Comparison of ENCODE assay signal across 16 mouse cellular contexts in the genomic region with DNA sequence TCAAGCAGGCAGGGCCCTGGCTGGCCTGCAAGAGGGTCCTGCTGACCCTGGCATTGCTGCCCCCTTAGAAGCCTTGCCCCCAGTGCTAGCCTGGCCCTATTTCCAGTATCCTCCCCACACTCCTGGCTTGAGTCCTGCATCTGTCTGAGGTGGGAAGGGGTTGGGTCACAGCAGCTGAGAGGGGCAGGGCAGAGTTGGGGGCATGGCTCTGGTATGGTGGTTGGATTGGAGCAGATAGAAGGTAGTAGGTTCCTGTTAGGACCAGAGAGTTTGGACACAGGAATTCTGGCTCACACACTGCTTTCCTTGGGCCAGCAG. TPM values are rescaled to one million over a fixed set of nuclear protein-coding genes. Genes with fewer than 3 reads are reported as not detected.
DNase-seq lines count a peak whose midpoint lies in the region; ATAC-seq lines count a peak whose summit lies in the region.
"Had no signal": no experiment of that assay in that cellular context is flagged by ENCODE, and none has a peak within 500 bp of the region (broad histone marks: within the 10 kb centered on the region; RNA-seq: fewer than 3 reads in every experiment).

No protein-coding gene starts in this region.

- peak overlapping the region; percentile 73 for H3K4me2 ChIP-seq in heart, embryonic 14.5 days (ENCODE audit: low read length)
- H3K4me2 ChIP-seq in limb, embryonic 12.5 days = no peak overlapping the region
- H3K4me2 ChIP-seq: neural tube, embryonic 12.5 days had no signal

- no peaks in the 10 kb centered on the region for H3K27me3 ChIP-seq in embryonic facial prominence, embryonic 10.5 days (replicated peaks; ENCODE audit: low read depth, poor library complexity, severe bottlenecking)
- 0 out of 2 replicates have a peak, but pooled peaks cover 3% of the 10 kb centered on the region for H3K27me3 ChIP-seq in heart, embryonic 14.5 days (ENCODE audit: control insufficient read depth, insufficient read depth, low read length)
- no peaks in the 10 kb centered on the region for H3K27me3 ChIP-seq in limb, embryonic 12.5 days
- H3K27me3 ChIP-seq: neural tube, embryonic 12.5 days had no signal

- H3K27ac ChIP-seq in embryonic facial prominence, embryonic 10.5 days (replicated peaks) = peak overlapping the region; percentile 75
- peak overlapping the region; percentile 99 to 100 for H3K27ac ChIP-seq in heart, embryonic 14.5 days (replicated peaks in 1 of 2; ENCODE audit: control insufficient read depth in 1 of 2, insufficient read depth in 1 of 2, low read depth in 2 of 2, low read length in 2 of 2)
- H3K27ac ChIP-seq in limb, embryonic 12.5 days = no peak overlapping the region
- H3K27ac ChIP-seq: neural tube, embryonic 12.5 days had no signal

- H3K36me3 ChIP-seq in embryonic facial prominence, embryonic 10.5 days (replicated peaks) = no peaks in the 10 kb centered on the region
- peaks cover 36% of the 10 kb centered on the region for H3K36me3 ChIP-seq in heart, embryonic 14.5 days (ENCODE audit: control insufficient read depth, insufficient read depth, low read length)
- no peaks in the 10 kb centered on the region for H3K36me3 ChIP-seq in limb, embryonic 12.5 days
- H3K36me3 ChIP-seq: G1E; neural tube, embryonic 12.5 days had no signal

- no peak overlapping the region for H3K4me3 ChIP-seq in embryonic facial prominence, embryonic 10.5 days
- peak overlapping the region; percentile 45 to 66 for H3K4me3 ChIP-seq in heart, embryonic 14.5 days (ENCODE audit: control insufficient read depth in 1 of 2, insufficient read depth in 1 of 2, low read depth in 1 of 2, low read length in 2 of 2)
- no peak overlapping the region for H3K4me3 ChIP-seq in limb, embryonic 12.5 days (replicated peaks)
- H3K4me3 ChIP-seq: neural tube, embryonic 12.5 days had no signal

- no peaks in the 10 kb centered on the region for H3K9me3 ChIP-seq in embryonic facial prominence, embryonic 10.5 days
- no peaks in the 10 kb centered on the region for H3K9me3 ChIP-seq in heart, embryonic 14.5 days (ENCODE audit: control insufficient read depth, low read length)
- H3K9me3 ChIP-seq in limb, embryonic 12.5 days = no peaks in the 10 kb centered on the region
- H3K9me3 ChIP-seq: G1E; neural tube, embryonic 12.5 days had no signal

- peaks cover 54% of the 10 kb centered on the region for H3K4me1 ChIP-seq in embryonic facial prominence, embryonic 10.5 days
- H3K4me1 ChIP-seq in heart, embryonic 14.5 days (ENCODE audit: control insufficient read depth in 2 of 2, insufficient read depth in 2 of 2, low read length in 2 of 2) = peaks cover 29 to 32% of the 10 kb centered on the region in 2 experiments
- peaks cover 18% of the 10 kb centered on the region for H3K4me1 ChIP-seq in limb, embryonic 12.5 days (replicated peaks)

- H3K9ac ChIP-seq in heart, embryonic 14.5 days (ENCODE audit: low read length) = peak overlapping the region; percentile 100
- H3K9ac ChIP-seq in limb, embryonic 12.5 days (replicated peaks) = no peak overlapping the region
- H3K9ac ChIP-seq: neural tube, embryonic 12.5 days had no signal

- peak; percentile 40 for ATAC-seq in heart, embryonic 14.5 days (ENCODE audit: insufficient number of reproducible peaks, insufficient read depth, low FRiP score, low read depth)
- peak; percentile 22; the same call in 1 of the 2 replicates for ATAC-seq in limb, embryonic 12.5 days (ENCODE audit: insufficient number of reproducible peaks, insufficient read depth, low FRiP score, low TSS enrichment, low read depth)

- DNase-seq in embryo, embryonic 9.5 days (ENCODE audit: extremely low spot score) = peak; percentile 12
- no peak for DNase-seq in embryo, embryonic 11 days
- DNase-seq in embryonic facial prominence, embryonic 10.5 days (ENCODE audit: low spot score) = no peak
- DNase-seq in spleen, adult 12 weeks (ENCODE audit: low spot score) = no peak
- no peak for DNase-seq in left cerebral cortex, adult 9 months (ENCODE audit: low spot score in 2 of 2)
- no peak for DNase-seq in layer of hippocampus, postnatal 14 days (ENCODE audit: low spot score in 2 of 2)
- DNase-seq: adrenal gland, adult 2 months; kidney, postnatal 4 days; lung, postnatal 4 days; thymus, postnatal 14 days had no signal

RNA-seq across cellular contexts. Expression of a gene that starts 0.4 kb away (rescaled TPM):
- polyA plus RNA-seq in embryonic facial prominence, embryonic 10.5 days (2016; fragmentation: Nextera tagmentation; extraction: Ambion mirVana) = 1.9 and 8.4 TPM in 2 replicates
- polyA plus RNA-seq in heart, embryonic 14.5 days (2014; fragmentation: Nextera tagmentation; extraction: Ambion mirVana) = 5,319 and 5,796 TPM in 2 replicates
- 9.3 and 10.5 TPM in 2 replicates for polyA plus RNA-seq in limb, embryonic 12.5 days (2016; fragmentation: Nextera tagmentation; extraction: Ambion mirVana)
- total RNA-seq in layer of hippocampus, postnatal 14 days (2021) = 1 to 10 TPM; 4.0 to 5.4 TPM
- total RNA-seq: adrenal gland, adult 2 months had no signal
- polyA plus RNA-seq: adrenal gland, adult 2 months; spleen, adult 2 months had no signal

RNA-seq across cellular contexts. Expression of a gene that starts 18.1 kb away (rescaled TPM):
- not detected in 2 replicates for polyA plus RNA-seq in embryonic facial prominence, embryonic 10.5 days (2016; fragmentation: Nextera tagmentation; extraction: Ambion mirVana)
- polyA plus RNA-seq in heart, embryonic 14.5 days (2014; fragmentation: Nextera tagmentation; extraction: Ambion mirVana) = not detected in 2 replicates
- not detected in 2 replicates for polyA plus RNA-seq in limb, embryonic 12.5 days (2016; fragmentation: Nextera tagmentation; extraction: Ambion mirVana)
- total RNA-seq in layer of hippocampus, postnatal 14 days (2021) = not detected
- total RNA-seq: adrenal gland, adult 2 months; G1E had no signal
- polyA plus RNA-seq: adrenal gland, adult 2 months; G1E; limb, embryonic 14.5 days; neural tube, embryonic 12.5 days; spleen, adult 2 months had no signal

RNA-seq across cellular contexts. Expression of a gene that starts 20.4 kb away (rescaled TPM):
- 91.1 and 94.2 TPM in 2 replicates for polyA plus RNA-seq in embryonic facial prominence, embryonic 10.5 days (2016; fragmentation: Nextera tagmentation; extraction: Ambion mirVana)
- 53.8 and 54.9 TPM in 2 replicates for polyA plus RNA-seq in heart, embryonic 14.5 days (2014; fragmentation: Nextera tagmentation; extraction: Ambion mirVana)
- polyA plus RNA-seq in limb, embryonic 12.5 days (2016; fragmentation: Nextera tagmentation; extraction: Ambion mirVana) = 84.3 and 85.3 TPM in 2 replicates
- total RNA-seq in layer of hippocampus, postnatal 14 days (2021) = 10 to 100 TPM; 28.6 to 33.5 TPM

RNA-seq across cellular contexts. Expression of a gene that starts 28.1 kb away (rescaled TPM):
- polyA plus RNA-seq in embryonic facial prominence, embryonic 10.5 days (2016; fragmentation: Nextera tagmentation; extraction: Ambion mirVana) = 0.26 and 2.0 TPM in 2 replicates
- 2,542 and 2,728 TPM in 2 replicates for polyA plus RNA-seq in heart, embryonic 14.5 days (2014; fragmentation: Nextera tagmentation; extraction: Ambion mirVana)
- 1.8 and 3.3 TPM in 2 replicates for polyA plus RNA-seq in limb, embryonic 12.5 days (2016; fragmentation: Nextera tagmentation; extraction: Ambion mirVana)
- 1 to 10 TPM; 2.0 to 2.8 TPM for total RNA-seq in layer of hippocampus, postnatal 14 days (2021)
- total RNA-seq: adrenal gland, adult 2 months had no signal
- polyA plus RNA-seq: adrenal gland, adult 2 months had no signal

RNA-seq across cellular contexts. Expression of a gene that starts 58.8 kb away (rescaled TPM):
- 2.2 and 2.7 TPM in 2 replicates for polyA plus RNA-seq in embryonic facial prominence, embryonic 10.5 days (2016; fragmentation: Nextera tagmentation; extraction: Ambion mirVana)
- 0.58 and 0.72 TPM in 2 replicates for polyA plus RNA-seq in heart, embryonic 14.5 days (2014; fragmentation: Nextera tagmentation; extraction: Ambion mirVana)
- 5.5 and 8.4 TPM in 2 replicates for polyA plus RNA-seq in limb, embryonic 12.5 days (2016; fragmentation: Nextera tagmentation; extraction: Ambion mirVana)
- total RNA-seq in layer of hippocampus, postnatal 14 days (2021) = 10 to 100 TPM; 57.9 to 58.0 TPM
- total RNA-seq: G1E had no signal
- polyA plus RNA-seq: G1E had no signal

Comparison
In these comparisons a context has a peak if more than half of its experiments do, and no peak if none do; other contexts are left out.
1. H3K4me3 ChIP-seq: peak in heart, embryonic 14.5 days (2 of 2); none in embryonic facial prominence, embryonic 10.5 days (single experiment) and limb, embryonic 12.5 days (single experiment).
2. RNA of a gene that starts 0.4 kb away (polyA plus RNA-seq): 5,319 to 5,796 TPM in heart, embryonic 14.5 days; 9.3 to 10.5 TPM in limb, embryonic 12.5 days and 1.9 to 8.4 TPM in embryonic facial prominence, embryonic 10.5 days; every median in the first group is over 100 times any median in the second.